Mouse (Mus musculus) olfactory bulb, adult 2 months (tissue): ENCODE results near the gene Ddah2.

Source experiments
- CTCF ChIP-seq: fragments of 200-500 bp; IDR thresholded peaks from 2 replicates; pipeline ENCODE4 v1.5.1; 2012; ENCODE audit warnings: low read depth, mild to moderate bottlenecking, low read length, moderate library complexity; ENCODE audit not compliant: insufficient read depth
- POLR2A ChIP-seq: fragments of 200-500 bp; IDR thresholded peaks from 2 replicates; pipeline ENCODE4 v1.6.1; 2012; ENCODE audit warnings: mild to moderate bottlenecking, low read depth, low read length, moderate library complexity; ENCODE audit not compliant: insufficient read depth

DNA sequence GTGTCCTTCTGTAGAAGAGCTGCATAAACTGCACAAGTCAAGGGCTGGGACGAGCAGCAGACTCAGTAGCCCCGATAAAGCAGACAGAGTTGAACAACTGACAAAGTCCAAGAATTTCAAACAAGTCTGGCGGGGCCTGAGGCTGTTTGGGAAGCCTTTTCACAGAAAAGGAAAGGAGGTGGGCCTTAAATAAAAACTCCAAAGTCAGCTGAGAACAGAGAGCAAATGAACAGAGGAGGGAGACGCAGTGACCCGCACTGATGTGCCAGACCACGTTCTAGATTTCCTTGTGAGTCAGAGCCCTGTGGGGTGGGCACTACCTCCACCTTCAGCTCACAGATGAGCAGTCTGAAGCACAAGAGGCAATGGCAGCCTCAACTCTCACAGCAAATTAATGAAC lies 23.9 kb upstream of the Ddah2 start:
- TF ChIP-seq CTCF, result no peak
- TF ChIP-seq POLR2A, result no peak
